Mouse (Mus musculus) ES-E14 (cell line): ENCODE results near the gene Rfxap.

Experiments used
- CHD2 ChIP-seq: IDR thresholded peaks from 2 replicates; pipeline ENCODE4 v1.6.1; 2014; ENCODE audit warnings: mild to moderate bottlenecking, low read depth, low read length, inconsistent platforms
- HCFC1 ChIP-seq: IDR thresholded peaks from 2 replicates; pipeline ENCODE4 v1.6.1; 2012; ENCODE audit warnings: low read length, inconsistent platforms, borderline replicate concordance; ENCODE audit not compliant: insufficient read depth
- MAFK ChIP-seq: IDR thresholded peaks from 2 replicates; pipeline ENCODE4 v1.6.1; 2014; ENCODE audit warnings: mild to moderate bottlenecking, low read depth, low read length, inconsistent platforms; ENCODE audit not compliant: insufficient read depth
- ZNF384 ChIP-seq: IDR thresholded peaks from 2 replicates; pipeline ENCODE4 v1.6.1; 2012; ENCODE audit warnings: low read depth, low read length, inconsistent platforms

DNA sequence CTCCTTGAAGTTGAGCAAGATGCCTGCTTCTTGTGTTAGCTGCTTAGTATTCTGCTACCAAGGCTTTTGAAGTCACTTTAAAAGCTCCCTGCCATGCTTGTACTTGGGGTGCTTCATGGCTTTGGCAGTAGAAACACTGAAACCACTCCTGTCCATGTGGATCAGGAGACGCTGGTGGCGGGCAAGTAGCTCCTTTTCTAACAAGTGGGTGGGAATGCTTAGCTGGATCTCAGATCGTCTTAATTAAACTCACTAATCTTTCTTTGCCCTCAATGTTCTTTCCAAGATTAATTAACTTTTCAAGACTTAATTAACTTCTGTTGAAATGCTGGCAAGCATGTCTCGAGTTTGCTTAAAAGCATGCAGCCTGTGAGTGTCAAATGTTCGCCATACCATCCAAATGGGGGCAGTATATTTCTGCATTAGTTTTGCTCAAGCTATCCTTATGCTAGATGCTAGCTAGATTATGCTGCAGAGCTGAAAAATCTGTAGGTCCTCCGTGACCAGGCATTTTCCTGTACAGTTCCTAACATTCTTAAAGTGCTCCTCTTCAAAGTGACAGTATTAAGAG lies 5.9 kb upstream of the Rfxap start:
- TF ChIP-seq MAFK (no peak), CHD2 (no peak), ZNF384 (no peak), HCFC1 (no peak)
